7 mouse cellular contexts compared by ENCODE assay signal in the genomic region with DNA sequence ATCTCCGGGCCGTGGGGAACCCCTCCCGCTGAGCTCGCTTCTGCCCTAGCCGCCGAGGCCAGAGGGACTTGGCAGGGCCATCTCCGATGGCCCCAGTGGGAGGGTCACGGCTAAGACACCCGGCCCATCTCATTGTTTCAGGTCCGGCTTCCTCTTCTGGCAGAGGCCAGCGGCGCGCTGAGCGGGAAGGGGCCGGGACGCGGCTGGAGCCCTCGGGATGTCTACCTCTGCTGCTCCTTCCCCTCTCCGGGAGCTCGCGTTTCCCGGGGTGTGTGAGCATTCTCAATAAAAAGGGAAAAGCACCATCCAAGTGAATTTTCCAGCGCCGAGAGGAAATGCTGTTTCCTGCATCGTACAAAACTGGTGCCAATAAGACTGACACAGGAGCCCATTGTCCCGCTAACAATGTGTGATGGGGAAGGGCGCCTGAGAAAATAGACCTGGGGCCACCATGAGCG. TPM values are rescaled to one million over a fixed set of nuclear protein-coding genes. Genes with fewer than 3 reads are reported as not detected.
A peak's percentile ranks its signal among the peaks of the same experiment; 100 is the strongest.
DNase-seq lines count a peak whose midpoint lies in the region; ATAC-seq and TF ChIP-seq lines count a peak whose summit lies in the region.

No protein-coding gene starts in this region.

- peak overlapping the region; percentile 66 for H3K9ac ChIP-seq in ES-Bruce4 (ENCODE audit: low read depth, poor library complexity, severe bottlenecking)
- peak overlapping the region; percentile 35; the same call in 1 of the 2 replicates for H3K9ac ChIP-seq in forebrain, embryonic 14.5 days (ENCODE audit: low read length)

- H3K9me3 ChIP-seq in ES-Bruce4 (replicated peaks; ENCODE audit: control insufficient read depth, insufficient read depth, low read length, poor library complexity, severe bottlenecking): peaks cover 7% of the 10 kb centered on the region; the same call in 1 of the 2 replicates
- no peaks in the 10 kb centered on the region for H3K9me3 ChIP-seq in forebrain, embryonic 14.5 days (replicated peaks; ENCODE audit: control insufficient read depth, low read length)

- WGBS in forebrain, embryonic 14.5 days: 0% methylated on average over 27 of the region's 28 CpGs

- no peaks in the 10 kb centered on the region for H3K36me3 ChIP-seq in ES-Bruce4 (ENCODE audit: control insufficient read depth, insufficient read depth, low read length, poor library complexity, severe bottlenecking)
- H3K36me3 ChIP-seq in forebrain, embryonic 14.5 days (ENCODE audit: control insufficient read depth, insufficient read depth, low read length): no peaks in the 10 kb centered on the region

- intact Hi-C loops in heart, postnatal 25 days (cut with DNase I): loop anchor here (1.0 kb wide), 1 partner anchor 25 kb away; the partner anchor contains the start of gene Flt1

- TF ChIP-seq POLR2A in ES-Bruce4 (IDR thresholded peaks at IDR 0.05; ENCODE audit: insufficient read depth, low read length): no peak

- H3K27ac ChIP-seq in ES-Bruce4 (ENCODE audit: insufficient read depth, low read length): no peak overlapping the region
- H3K27ac ChIP-seq in forebrain, embryonic 14.5 days (ENCODE audit: low read depth, low read length): no peak overlapping the region

- peak overlapping the region; percentile 66 for H3K4me3 ChIP-seq in ES-Bruce4 (ENCODE audit: low read depth, low read length)
- H3K4me3 ChIP-seq in forebrain, embryonic 14.5 days (ENCODE audit: low read depth, low read length): peak overlapping the region; percentile 31

- peaks cover 1% of the 10 kb centered on the region for H3K4me1 ChIP-seq in ES-Bruce4 (ENCODE audit: control insufficient read depth, insufficient read depth, low read length)
- H3K4me1 ChIP-seq in forebrain, embryonic 14.5 days (ENCODE audit: control insufficient read depth, insufficient read depth, low read length): peaks cover 5% of the 10 kb centered on the region; the same call in 1 of the 2 replicates

- H3K4me2 ChIP-seq in forebrain, embryonic 14.5 days (ENCODE audit: low read length): peak overlapping the region; percentile 54

- H3K27me3 ChIP-seq in ES-Bruce4 (ENCODE audit: control insufficient read depth, insufficient read depth, low read length, poor library complexity, severe bottlenecking): no peaks in the 10 kb centered on the region; the same call in 1 of the 2 replicates
- H3K27me3 ChIP-seq in forebrain, embryonic 14.5 days (replicated peaks; ENCODE audit: control insufficient read depth, insufficient read depth, low read length): peaks cover 19% of the 10 kb centered on the region

- no peak for TF ChIP-seq EP300 in ES-Bruce4 (IDR thresholded peaks at IDR 0.05; ENCODE audit: insufficient read depth, low read depth, low read length)

- no peak; the same call in 1 of the 2 replicates for ATAC-seq in forebrain, embryonic 14.5 days

- TF ChIP-seq CTCF in ES-Bruce4 (IDR thresholded peaks at IDR 0.05; ENCODE audit: low read depth, low read length): no peak

- peak; percentile 82 for DNase-seq in adrenal gland, adult 2 months
- peak; percentile 46 for DNase-seq in forebrain, embryonic 14.5 days (ENCODE audit: low spot score)
- peak; percentile 78 for DNase-seq in heart, postnatal 25 days (ENCODE audit: low spot score)
- DNase-seq in kidney, postnatal 4 days: peak; percentile 69 to 80
- DNase-seq in lung, postnatal 4 days: peak; percentile 76 to 89
- no peak for DNase-seq in thymus, postnatal 14 days

RNA-seq across cellular contexts. Expression of gene Flt1, which starts 25.9 kb away (rescaled TPM):
- 23.4 and 25.8 TPM in 2 replicates for polyA plus RNA-seq in ES-Bruce4 (2011; ENCODE audit: insufficient read depth, insufficient read length, low read depth, missing spikeins)
- 10 to 100 TPM; 52.1 to 76.3 TPM for total RNA-seq in adrenal gland, adult 2 months (2021)
- polyA plus RNA-seq in adrenal gland, adult 2 months (2012; rRNA removed): 7.7 and 8.9 TPM in 2 replicates
- polyA plus RNA-seq in forebrain, embryonic 14.5 days (2014; fragmentation: Nextera tagmentation; extraction: Ambion mirVana): 6.5 and 7.6 TPM in 2 replicates
- total RNA-seq in heart, postnatal 25 days (2021): 10 to 100 TPM; 61.7 to 76.9 TPM
